Mouse (Mus musculus) heart, embryonic 15.5 days (tissue): ENCODE data around the gene Slc4a8. TPM values are rescaled to one million over a fixed set of nuclear protein-coding genes. Genes with fewer than 3 reads are reported as not detected.

ENCODE experiments used
- ATAC-seq: fragments of 200-750 bp; cut with Nextera tagmentation; replicated peaks from 2 replicates; pipeline ENCODE4 v1.8.0; 2017; ENCODE audit warnings: low read depth, moderate TSS enrichment; ENCODE audit not compliant: insufficient number of reproducible peaks, insufficient read depth, low FRiP score
- H3K27ac ChIP-seq: fragments of 300-500 bp; sonication (generic); 2 replicates; pipeline ENCODE4 v1.5.1; 2015; ENCODE audit warnings: mild to moderate bottlenecking, inconsistent platforms
- H3K27me3 ChIP-seq: fragments of 300-500 bp; sonication (generic); 2 replicates; pipeline ENCODE4 v1.6.1; 2015; ENCODE audit warnings: inconsistent platforms
- H3K36me3 ChIP-seq: fragments of 300-500 bp; sonication (generic); 2 replicates; pipeline ENCODE4 v1.6.1; 2015; ENCODE audit warnings: mild to moderate bottlenecking, inconsistent platforms
- H3K4me1 ChIP-seq: fragments of 300-500 bp; sonication (generic); replicated peaks from 2 replicates; pipeline ENCODE4 v1.6.1; 2015; ENCODE audit warnings: inconsistent platforms
- H3K4me2 ChIP-seq: fragments of 300-500 bp; sonication (generic); 2 replicates; pipeline ENCODE4 v1.6.1; 2015; ENCODE audit warnings: inconsistent platforms, mild to moderate bottlenecking, moderate library complexity
- H3K4me3 ChIP-seq: fragments of 300-500 bp; sonication (generic); 2 replicates; pipeline ENCODE4 v1.5.1; 2015; ENCODE audit warnings: mild to moderate bottlenecking, inconsistent platforms
- H3K9ac ChIP-seq: fragments of 300-500 bp; sonication (generic); 2 replicates; pipeline ENCODE4 v1.6.1; 2015; ENCODE audit warnings: mild to moderate bottlenecking, inconsistent platforms
- H3K9me3 ChIP-seq: fragments of 300-500 bp; sonication (generic); replicated peaks from 2 replicates; pipeline ENCODE4 v1.6.1; 2016; ENCODE audit warnings: inconsistent platforms
- WGBS: fragments of 180-500 bp; shearing (Covaris S2); methylation state at CpG from one replicate; pipeline ENCODE4 v1.1.7; 2015; ENCODE audit warnings: mixed read lengths; 5-methylcytosine and 5-hydroxymethylcytosine counted together
- polyA plus RNA-seq: library from polyadenylated mRNA; unstranded; fragments of >200 nt; fragmentation: Nextera tagmentation; extraction: Ambion mirVana; gene quantifications from 2 replicates; pipeline ENCODE4 v1.2.1, GENCODE M21; 2015

The Slc4a8 gene
- polyA plus RNA-seq, 1 experiment from 2014 or later = 0.53 TPM

DNA sequence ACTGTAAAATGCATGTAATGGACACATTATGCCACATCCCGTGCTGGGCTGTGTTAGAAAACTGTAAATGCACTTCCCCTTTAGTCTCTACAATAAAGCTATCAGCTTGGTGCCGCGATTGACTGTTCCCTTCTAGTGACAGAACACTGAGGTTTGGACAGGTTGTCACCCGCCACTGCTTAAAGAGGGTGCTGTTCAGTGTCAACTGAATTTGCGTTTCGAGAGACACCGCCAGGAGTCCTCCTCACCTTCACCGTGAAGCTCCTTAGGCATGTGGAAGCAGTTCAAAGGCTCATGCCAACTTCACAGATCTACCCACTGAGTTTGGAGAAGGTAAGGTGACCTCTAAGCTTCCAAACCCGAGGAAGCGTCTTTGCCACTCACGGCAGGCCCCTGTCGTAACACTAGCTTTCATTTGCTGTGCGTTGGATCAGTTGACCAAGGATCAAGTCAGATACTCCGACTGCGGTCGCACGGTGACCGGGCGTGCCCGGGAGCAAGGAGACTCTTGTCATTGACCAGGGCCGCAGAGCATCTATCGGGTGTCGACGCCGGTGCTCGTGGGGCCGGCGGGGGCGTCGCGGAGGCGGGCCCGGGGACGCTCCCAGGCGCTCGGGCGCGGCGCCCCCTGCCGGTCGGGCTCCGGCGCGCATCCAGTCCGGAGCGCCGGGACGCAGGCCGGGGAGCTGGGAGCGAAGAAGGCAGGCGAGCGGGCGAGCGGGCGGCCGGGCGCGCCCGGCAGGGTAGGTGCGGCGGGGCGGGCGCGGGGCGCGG is 108.6 kb downstream of the Slc4a8 start:
- Histone ChIP-seq H3K4me1 (peaks cover 13% of the 10 kb centered on the region), H3K4me2 (peak overlapping the region; percentile 93), H3K9ac (no peak overlapping the region), H3K36me3 (no peaks in the 10 kb centered on the region), H3K27ac (no peak overlapping the region), H3K9me3 (no peaks in the 10 kb centered on the region), H3K27me3 (peaks cover 71% of the 10 kb centered on the region), H3K4me3 (peak overlapping the region; percentile 50)
- ATAC-seq = no peak
- 3% methylated on average over 43 of the region's 66 CpGs for WGBS

DNA sequence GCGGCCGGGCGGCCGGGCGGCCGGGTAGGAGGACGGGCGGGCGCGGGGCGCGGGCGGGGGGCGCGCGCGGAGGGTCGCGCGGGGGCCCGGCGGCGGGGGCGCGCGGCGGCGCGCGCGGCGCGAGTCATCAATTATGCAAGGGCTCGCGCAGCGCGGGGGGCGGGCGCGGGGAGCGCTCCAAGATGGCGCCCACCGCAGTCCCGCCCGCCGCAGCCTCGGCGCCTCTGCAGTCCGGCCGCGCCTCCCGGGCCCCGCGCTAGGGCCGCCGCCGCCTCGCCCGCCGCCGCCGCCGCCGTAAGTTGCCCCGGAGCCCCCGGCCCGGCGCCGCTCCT is 109.2 kb downstream of the Slc4a8 start:
- Histone ChIP-seq H3K27ac (no peak overlapping the region), H3K9ac (no peak overlapping the region), H3K9me3 (no peaks in the 10 kb centered on the region), H3K27me3 (peaks cover 76% of the 10 kb centered on the region), H3K4me1 (peaks cover 13% of the 10 kb centered on the region), H3K4me3 (peak overlapping the region; percentile 62), H3K36me3 (no peaks in the 10 kb centered on the region), H3K4me2 (peak overlapping the region; percentile 93)
- no peak; the same call in 1 of the 2 replicates for ATAC-seq
- 1% methylated on average over 17 of the region's 69 CpGs for WGBS

DNA sequence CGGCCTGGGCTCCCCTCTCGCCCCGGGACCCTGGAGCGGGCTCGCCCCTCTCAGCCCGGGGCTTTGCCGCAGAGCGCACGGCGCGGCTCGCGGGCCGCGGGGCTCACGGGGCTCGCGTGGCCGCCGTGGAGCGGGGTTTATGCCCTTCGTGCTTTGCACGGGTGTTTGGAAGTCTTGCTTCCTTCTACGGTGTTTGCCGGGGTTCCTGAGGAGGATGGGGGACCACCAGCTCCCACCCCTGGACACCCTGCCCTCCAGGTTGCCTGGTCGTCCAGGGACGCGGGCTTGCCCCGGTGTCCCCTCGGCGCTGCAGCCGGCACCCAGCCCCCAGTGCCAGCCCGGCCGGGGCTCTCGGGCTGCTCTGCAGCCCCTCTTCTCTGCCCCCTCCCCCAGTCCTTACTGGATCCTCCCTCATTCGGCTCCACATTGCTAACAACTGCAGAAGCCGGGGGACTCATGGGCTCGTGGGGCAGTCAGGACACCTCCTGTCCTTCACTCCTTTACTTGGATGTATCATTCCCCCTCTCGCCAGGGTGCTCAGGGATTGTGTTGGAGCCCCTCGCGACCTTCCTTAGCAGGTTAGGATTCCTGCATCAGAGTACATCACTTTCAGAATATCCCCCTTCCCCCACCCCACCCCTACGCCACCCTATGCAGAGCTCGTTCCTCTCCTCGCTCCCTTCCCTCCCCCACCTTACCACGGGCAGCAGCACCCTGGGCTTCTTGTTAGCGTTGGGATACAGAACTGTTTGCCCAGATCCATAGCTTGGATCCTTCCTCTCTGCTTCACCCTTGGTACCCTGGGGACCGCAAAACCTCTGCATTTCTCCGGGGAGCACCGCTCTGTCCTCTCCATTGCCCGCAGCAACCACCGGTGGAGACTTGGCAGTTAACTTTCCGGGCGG is 109.8 kb downstream of the Slc4a8 start:
- Histone ChIP-seq H3K4me1 (peaks cover 13% of the 10 kb centered on the region), H3K27me3 (peaks cover 83% of the 10 kb centered on the region), H3K36me3 (no peaks in the 10 kb centered on the region), H3K9me3 (no peaks in the 10 kb centered on the region), H3K9ac (no peak overlapping the region), H3K4me2 (peak overlapping the region; percentile 93), H3K27ac (no peak overlapping the region), H3K4me3 (peak overlapping the region; percentile 62)
- ATAC-seq = no peak
- WGBS = 1% methylated on average over 53 of the region's 53 CpGs

DNA sequence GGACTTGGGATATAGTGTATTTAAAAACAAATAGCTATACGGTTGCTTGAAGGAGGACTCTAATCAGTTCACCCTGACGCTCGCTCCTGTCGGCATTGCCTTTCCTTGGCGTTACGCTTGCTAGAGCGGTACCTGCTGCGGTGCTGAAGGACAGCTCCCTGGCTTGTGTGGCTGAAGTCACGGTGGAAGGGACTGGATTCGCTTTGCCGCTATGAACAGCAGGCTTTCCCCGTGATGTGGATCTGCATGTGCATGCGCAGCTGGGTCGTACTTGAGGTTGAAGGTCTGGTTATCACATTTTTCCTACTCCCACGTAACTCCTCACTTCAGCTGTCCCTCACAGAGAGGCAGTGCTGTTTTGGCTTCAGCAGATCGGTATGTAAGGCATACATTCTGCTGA is 111.6 kb downstream of the Slc4a8 start:
- Histone ChIP-seq H3K4me3 (no peak overlapping the region), H3K9ac (no peak overlapping the region), H3K9me3 (no peaks in the 10 kb centered on the region), H3K27me3 (peaks cover 89% of the 10 kb centered on the region), H3K36me3 (no peaks in the 10 kb centered on the region), H3K4me2 (no peak overlapping the region), H3K27ac (no peak overlapping the region), H3K4me1 (peaks cover 13% of the 10 kb centered on the region)
- peak; percentile 58; the same call in 1 of the 2 replicates for ATAC-seq
- WGBS = 3% methylated on average over 16 of the region's 16 CpGs

Other genes with a start within 250 kb of the Slc4a8 start
- 15.8 and 20.1 TPM in 2 replicates for gene Tfcp2, start 209.7 kb upstream of the Slc4a8 start, polyA plus RNA-seq
- gene Pou6f1, start 161.8 kb upstream of the Slc4a8 start, polyA plus RNA-seq = 4.3 and 5.1 TPM in 2 replicates
- 201 and 225 TPM in 2 replicates for gene Dazap2, start 146.4 kb upstream of the Slc4a8 start, polyA plus RNA-seq
- 14.6 and 15.3 TPM in 2 replicates for gene Smagp, start 124.8 kb upstream of the Slc4a8 start, polyA plus RNA-seq
- gene Bin2, start 92.2 kb upstream of the Slc4a8 start, polyA plus RNA-seq = 2.6 and 9.4 TPM in 2 replicates
- gene Cela1, start 73.8 kb upstream of the Slc4a8 start, polyA plus RNA-seq = 1.4 and 2.2 TPM in 2 replicates
- 0.31 and 1.2 TPM in 2 replicates for gene Galnt6, start 32.4 kb upstream of the Slc4a8 start, polyA plus RNA-seq
- gene Scn8a, start 108.1 kb downstream of the Slc4a8 start, polyA plus RNA-seq = 0.28 and 0.82 TPM in 2 replicates